Mouse (Mus musculus): ENCODE measurements around the gene Tagap. TPM values are rescaled to one million over a fixed set of nuclear protein-coding genes. Genes with fewer than 3 reads are reported as not detected.

Gene Tagap
- polyA plus RNA-seq, 1 experiment: 14.6 TPM

- Histone ChIP-seq H3K27ac (ENCODE audit: insufficient read depth, low read length) (no peak overlapping the region), H3K27me3 (ENCODE audit: control insufficient read depth, insufficient read depth, low read length) (no peaks in the 10 kb centered on the region), H3K36me3 (ENCODE audit: control insufficient read depth, insufficient read depth, low read length) (no peaks in the 10 kb centered on the region), H3K4me3 (ENCODE audit: extremely low read depth, insufficient read depth, insufficient read length) (no peak overlapping the region), H3K4me1 (ENCODE audit: control insufficient read depth, insufficient read depth, insufficient read length) (peaks cover 21% of the 10 kb centered on the region; the same call in 1 of the 2 replicates)
- WGBS: 71% methylated on average over 10 of the region's 10 CpGs
- no peak for TF ChIP-seq CTCF (IDR thresholded peaks at IDR 0.05; ENCODE audit: extremely low read depth, insufficient read depth, insufficient read length, insufficient replicate concordance)
- TF ChIP-seq POLR2A (IDR thresholded peaks at IDR 0.05; ENCODE audit: low read depth, low read length): no peak
- no peak for DNase-seq (ENCODE audit: low read depth in 1 of 2, low spot score in 2 of 2)
Observed at GRCm38 (mm10) chr17:7896047-7896635, 29.7 kb upstream of the Tagap start.

GRCm38 (mm10) chr17:7897120-7897519, 28.7 kb upstream of the Tagap start:
- 37% methylated on average over 11 of the region's 11 CpGs for WGBS
- Histone ChIP-seq H3K4me1 (ENCODE audit: control insufficient read depth, insufficient read depth, insufficient read length) (peaks cover 23% of the 10 kb centered on the region; the same call in 1 of the 2 replicates), H3K36me3 (ENCODE audit: control insufficient read depth, insufficient read depth, low read length) (no peaks in the 10 kb centered on the region), H3K4me3 (ENCODE audit: extremely low read depth, insufficient read depth, insufficient read length) (peak overlapping the region; percentile 33; the same call in 1 of the 2 replicates), H3K27ac (ENCODE audit: insufficient read depth, low read length) (no peak overlapping the region), H3K27me3 (ENCODE audit: control insufficient read depth, insufficient read depth, low read length) (no peaks in the 10 kb centered on the region)
- DNase-seq (ENCODE audit: low read depth in 1 of 2, low spot score in 2 of 2): no peak
- TF ChIP-seq CTCF (IDR thresholded peaks at IDR 0.05; ENCODE audit: extremely low read depth, insufficient read depth, insufficient read length, insufficient replicate concordance): no peak
- TF ChIP-seq POLR2A (IDR thresholded peaks at IDR 0.05; ENCODE audit: low read depth, low read length): no peak

GRCm38 (mm10) chr17:7897756-7898155, 28.0 kb upstream of the Tagap start:
- no peak overlapping the region for H3K4me3 ChIP-seq (ENCODE audit: extremely low read depth, insufficient read depth, insufficient read length)
- H3K36me3 ChIP-seq (ENCODE audit: control insufficient read depth, insufficient read depth, low read length): no peaks in the 10 kb centered on the region
- no peaks in the 10 kb centered on the region for H3K27me3 ChIP-seq (ENCODE audit: control insufficient read depth, insufficient read depth, low read length)
- WGBS: 46% methylated on average over 4 of the region's 4 CpGs
- H3K27ac ChIP-seq (ENCODE audit: insufficient read depth, low read length): no peak overlapping the region
- peaks cover 18% of the 10 kb centered on the region; the same call in 1 of the 2 replicates for H3K4me1 ChIP-seq (ENCODE audit: control insufficient read depth, insufficient read depth, insufficient read length)
- DNase-seq (ENCODE audit: low read depth in 1 of 2, low spot score in 2 of 2): no peak
- TF ChIP-seq POLR2A (IDR thresholded peaks at IDR 0.05; ENCODE audit: low read depth, low read length) (no peak), CTCF (IDR thresholded peaks at IDR 0.05; ENCODE audit: extremely low read depth, insufficient read depth, insufficient read length, insufficient replicate concordance) (no peak)

- DNase-seq (ENCODE audit: low read depth in 1 of 2, low spot score in 2 of 2): no peak
- no peaks in the 10 kb centered on the region for H3K27me3 ChIP-seq (ENCODE audit: control insufficient read depth, insufficient read depth, low read length)
- no peak for TF ChIP-seq POLR2A (IDR thresholded peaks at IDR 0.05; ENCODE audit: low read depth, low read length)
- TF ChIP-seq CTCF (IDR thresholded peaks at IDR 0.05; ENCODE audit: extremely low read depth, insufficient read depth, insufficient read length, insufficient replicate concordance): no peak
- H3K4me1 ChIP-seq (ENCODE audit: control insufficient read depth, insufficient read depth, insufficient read length): peaks cover 15% of the 10 kb centered on the region; the same call in 1 of the 2 replicates
- H3K4me3 ChIP-seq (ENCODE audit: extremely low read depth, insufficient read depth, insufficient read length): no peak overlapping the region
- no peak overlapping the region for H3K27ac ChIP-seq (ENCODE audit: insufficient read depth, low read length)
- H3K36me3 ChIP-seq (ENCODE audit: control insufficient read depth, insufficient read depth, low read length): no peaks in the 10 kb centered on the region
- 88% methylated on average over 6 of the region's 6 CpGs for WGBS
Observed at GRCm38 (mm10) chr17:7899233-7899632, 26.6 kb upstream of the Tagap start.

- Histone ChIP-seq H3K36me3 (ENCODE audit: control insufficient read depth, insufficient read depth, low read length) (no peaks in the 10 kb centered on the region), H3K4me3 (ENCODE audit: extremely low read depth, insufficient read depth, insufficient read length) (no peak overlapping the region), H3K27me3 (ENCODE audit: control insufficient read depth, insufficient read depth, low read length) (no peaks in the 10 kb centered on the region), H3K4me1 (ENCODE audit: control insufficient read depth, insufficient read depth, insufficient read length) (peaks cover 15% of the 10 kb centered on the region; the same call in 1 of the 2 replicates), H3K27ac (ENCODE audit: insufficient read depth, low read length) (no peak overlapping the region)
- TF ChIP-seq POLR2A (IDR thresholded peaks at IDR 0.05; ENCODE audit: low read depth, low read length): no peak
- no peak for TF ChIP-seq CTCF (IDR thresholded peaks at IDR 0.05; ENCODE audit: extremely low read depth, insufficient read depth, insufficient read length, insufficient replicate concordance)
- DNase-seq (ENCODE audit: low read depth in 1 of 2, low spot score in 2 of 2): no peak
- 88% methylated on average over 4 of the region's 4 CpGs for WGBS
Observed at GRCm38 (mm10) chr17:7899961-7900360, 25.8 kb upstream of the Tagap start.

GRCm38 (mm10) chr17:7901536-7901935, 24.3 kb upstream of the Tagap start:
- Histone ChIP-seq H3K27ac (ENCODE audit: insufficient read depth, low read length) (no peak overlapping the region), H3K4me3 (ENCODE audit: extremely low read depth, insufficient read depth, insufficient read length) (no peak overlapping the region), H3K27me3 (ENCODE audit: control insufficient read depth, insufficient read depth, low read length) (no peaks in the 10 kb centered on the region), H3K36me3 (ENCODE audit: control insufficient read depth, insufficient read depth, low read length) (no peaks in the 10 kb centered on the region), H3K4me1 (ENCODE audit: control insufficient read depth, insufficient read depth, insufficient read length) (peaks cover 12% of the 10 kb centered on the region; the same call in 1 of the 2 replicates)
- 82% methylated on average over 2 of the region's 2 CpGs for WGBS
- no peak for TF ChIP-seq CTCF (IDR thresholded peaks at IDR 0.05; ENCODE audit: extremely low read depth, insufficient read depth, insufficient read length, insufficient replicate concordance)
- no peak for TF ChIP-seq POLR2A (IDR thresholded peaks at IDR 0.05; ENCODE audit: low read depth, low read length)
- DNase-seq (ENCODE audit: low read depth in 1 of 2, low spot score in 2 of 2): no peak

- H3K4me3 ChIP-seq (ENCODE audit: extremely low read depth, insufficient read depth, insufficient read length): no peak overlapping the region
- no peak overlapping the region for H3K27ac ChIP-seq (ENCODE audit: insufficient read depth, low read length)
- WGBS: 48% methylated on average over 3 of the region's 3 CpGs
- H3K27me3 ChIP-seq (ENCODE audit: control insufficient read depth, insufficient read depth, low read length): no peaks in the 10 kb centered on the region
- peaks cover 7% of the 10 kb centered on the region; the same call in 1 of the 2 replicates for H3K4me1 ChIP-seq (ENCODE audit: control insufficient read depth, insufficient read depth, insufficient read length)
- no peaks in the 10 kb centered on the region for H3K36me3 ChIP-seq (ENCODE audit: control insufficient read depth, insufficient read depth, low read length)
- no peak for TF ChIP-seq POLR2A (IDR thresholded peaks at IDR 0.05; ENCODE audit: low read depth, low read length)
- no peak for TF ChIP-seq CTCF (IDR thresholded peaks at IDR 0.05; ENCODE audit: extremely low read depth, insufficient read depth, insufficient read length, insufficient replicate concordance)
- peak; percentile 83 to 84 for DNase-seq (ENCODE audit: low read depth in 1 of 2, low spot score in 2 of 2)
Observed at GRCm38 (mm10) chr17:7902362-7902761, 23.4 kb upstream of the Tagap start.
